In genomic region chr19:52768761-52769388, GRCm38 (mm10) we compare ENCODE assay signal across 20 mouse cellular contexts.
DNase-seq lines count a peak whose midpoint lies in the region; ATAC-seq and TF ChIP-seq lines count a peak whose summit lies in the region.
"Had no signal": no experiment of that assay in that cellular context is flagged by ENCODE, and none has a peak within 500 bp of the region (broad histone marks: within the 10 kb centered on the region; RNA-seq: fewer than 3 reads in every experiment).

No protein-coding gene starts in this region.

- no peak overlapping the region for H3K9ac ChIP-seq in forebrain, embryonic 13.5 days
- H3K9ac ChIP-seq in forebrain, embryonic 12.5 days, result no peak overlapping the region
- H3K9ac ChIP-seq in midbrain, postnatal 0 days (replicated peaks; ENCODE audit: low read length, poor library complexity, severe bottlenecking), result no peak overlapping the region
- H3K9ac ChIP-seq in midbrain, embryonic 16.5 days (ENCODE audit: low read depth, low read length), result no peak overlapping the region
- H3K9ac ChIP-seq in forebrain, postnatal 0 days, result no peak overlapping the region
- H3K9ac ChIP-seq: limb, embryonic 15.5 days; liver, embryonic 15.5 days; neural tube, embryonic 15.5 days had no signal

- no peaks in the 10 kb centered on the region for H3K36me3 ChIP-seq in forebrain, embryonic 13.5 days (ENCODE audit: poor library complexity, severe bottlenecking)
- no peaks in the 10 kb centered on the region for H3K36me3 ChIP-seq in forebrain, embryonic 12.5 days (replicated peaks)
- H3K36me3 ChIP-seq in midbrain, postnatal 0 days (ENCODE audit: insufficient read depth, low read length), result no peaks in the 10 kb centered on the region
- no peaks in the 10 kb centered on the region for H3K36me3 ChIP-seq in midbrain, embryonic 16.5 days (ENCODE audit: control insufficient read depth, insufficient read depth, low read length)
- H3K36me3 ChIP-seq in forebrain, postnatal 0 days (ENCODE audit: insufficient read depth), result no peaks in the 10 kb centered on the region
- H3K36me3 ChIP-seq: G1E; limb, embryonic 15.5 days; liver, embryonic 15.5 days; neural tube, embryonic 15.5 days had no signal

- H3K9me3 ChIP-seq in forebrain, embryonic 13.5 days (replicated peaks), result peaks cover 5% of the 10 kb centered on the region; the same call in 1 of the 2 replicates
- no peaks in the 10 kb centered on the region for H3K9me3 ChIP-seq in forebrain, embryonic 12.5 days
- 0 out of 2 replicates have a peak, but pooled peaks cover 6% of the 10 kb centered on the region for H3K9me3 ChIP-seq in midbrain, postnatal 0 days (ENCODE audit: low read length)
- peaks cover 6% of the 10 kb centered on the region; the same call in 1 of the 2 replicates for H3K9me3 ChIP-seq in midbrain, embryonic 16.5 days (replicated peaks; ENCODE audit: control insufficient read depth, low read length, poor library complexity, severe bottlenecking)
- 0 out of 2 replicates have a peak, but pooled peaks cover 4% of the 10 kb centered on the region for H3K9me3 ChIP-seq in forebrain, postnatal 0 days (ENCODE audit: low read length)
- H3K9me3 ChIP-seq: limb, embryonic 15.5 days had no signal

- no peaks in the 10 kb centered on the region for H3K27me3 ChIP-seq in forebrain, embryonic 13.5 days
- no peaks in the 10 kb centered on the region for H3K27me3 ChIP-seq in forebrain, embryonic 12.5 days
- no peaks in the 10 kb centered on the region for H3K27me3 ChIP-seq in midbrain, postnatal 0 days (ENCODE audit: insufficient read depth, low read length)
- no peaks in the 10 kb centered on the region for H3K27me3 ChIP-seq in midbrain, embryonic 16.5 days (ENCODE audit: control insufficient read depth, insufficient read depth, low read depth, low read length)
- no peaks in the 10 kb centered on the region for H3K27me3 ChIP-seq in forebrain, postnatal 0 days (ENCODE audit: insufficient read depth, low read length)
- H3K27me3 ChIP-seq: limb, embryonic 15.5 days; liver, embryonic 15.5 days; neural tube, embryonic 15.5 days had no signal

- 83% methylated on average over 4 of the region's 4 CpGs for WGBS in forebrain, embryonic 13.5 days
- WGBS in forebrain, embryonic 12.5 days, result 81% methylated on average over 4 of the region's 4 CpGs
- WGBS in midbrain, postnatal 0 days, result 72% methylated on average over 4 of the region's 4 CpGs
- WGBS in midbrain, embryonic 16.5 days, result 72% methylated on average over 4 of the region's 4 CpGs
- 31% methylated on average over 4 of the region's 4 CpGs for WGBS in forebrain, postnatal 0 days

- DNase-seq in layer of hippocampus, adult 2 months (ENCODE audit: low spot score in 2 of 2), result peak; percentile 9 to 20
- DNase-seq in layer of hippocampus, postnatal 25 days (ENCODE audit: extremely low spot score in 1 of 2, low spot score in 1 of 2), result no peak
- DNase-seq in midbrain, postnatal 0 days (ENCODE audit: low spot score), result peak; percentile 33
- DNase-seq in forebrain, postnatal 0 days, result peak; percentile 80
- DNase-seq: adrenal gland, postnatal 10 days; cerebellum, adult 18-20 months; kidney, adult 2 months; kidney, postnatal 10 days; midbrain, embryonic 14.5 days; thymus, postnatal 36 days had no signal

- no peak overlapping the region for H3K27ac ChIP-seq in forebrain, embryonic 13.5 days
- no peak overlapping the region for H3K27ac ChIP-seq in forebrain, embryonic 12.5 days
- no peak overlapping the region for H3K27ac ChIP-seq in layer of hippocampus, adult 2 months
- H3K27ac ChIP-seq in midbrain, postnatal 0 days (ENCODE audit: low read depth, low read length), result no peak overlapping the region
- no peak overlapping the region for H3K27ac ChIP-seq in midbrain, embryonic 16.5 days (ENCODE audit: low read length)
- no peak overlapping the region for H3K27ac ChIP-seq in forebrain, postnatal 0 days (ENCODE audit: low read depth, low read length)
- H3K27ac ChIP-seq: limb, embryonic 15.5 days; liver, embryonic 15.5 days; neural tube, embryonic 15.5 days had no signal

- peak; percentile 77; the same call in 1 of the 2 replicates for ATAC-seq in forebrain, embryonic 13.5 days
- ATAC-seq in forebrain, embryonic 12.5 days (ENCODE audit: low FRiP score), result no peak
- ATAC-seq in midbrain, postnatal 0 days (ENCODE audit: low FRiP score), result no peak
- ATAC-seq in midbrain, embryonic 16.5 days, result no peak
- peak; percentile 87 for ATAC-seq in forebrain, postnatal 0 days
- ATAC-seq: activated CD4-positive, CD25-positive, alpha-beta regulatory T cell, adult 4 months; inflammation-experienced regulatory T-cells, adult 6 months; lung, postnatal 0 days had no signal

- H3K4me2 ChIP-seq in forebrain, embryonic 13.5 days, result no peak overlapping the region
- no peak overlapping the region for H3K4me2 ChIP-seq in forebrain, embryonic 12.5 days
- H3K4me2 ChIP-seq in midbrain, postnatal 0 days (ENCODE audit: low read depth, low read length, poor library complexity, severe bottlenecking), result no peak overlapping the region
- no peak overlapping the region for H3K4me2 ChIP-seq in midbrain, embryonic 16.5 days (ENCODE audit: low read length)
- no peak overlapping the region for H3K4me2 ChIP-seq in forebrain, postnatal 0 days (ENCODE audit: low read depth)
- H3K4me2 ChIP-seq: limb, embryonic 15.5 days; liver, embryonic 15.5 days; neural tube, embryonic 15.5 days had no signal

- H3K4me1 ChIP-seq in forebrain, embryonic 13.5 days, result no peaks in the 10 kb centered on the region
- H3K4me1 ChIP-seq in forebrain, embryonic 12.5 days, result no peaks in the 10 kb centered on the region
- H3K4me1 ChIP-seq in midbrain, postnatal 0 days (ENCODE audit: insufficient read depth, low read length), result no peaks in the 10 kb centered on the region
- no peaks in the 10 kb centered on the region for H3K4me1 ChIP-seq in midbrain, embryonic 16.5 days (ENCODE audit: control insufficient read depth, insufficient read depth, low read length)
- no peaks in the 10 kb centered on the region; the same call in 1 of the 2 replicates for H3K4me1 ChIP-seq in forebrain, postnatal 0 days (ENCODE audit: insufficient read depth)
- H3K4me1 ChIP-seq: liver, embryonic 15.5 days; neural tube, embryonic 15.5 days had no signal

- no peak for TF ChIP-seq CTCF in layer of hippocampus, adult 2 months (conservative IDR thresholded peaks at IDR 0.05)
- TF ChIP-seq CTCF in midbrain, postnatal 0 days (IDR thresholded peaks at IDR 0.05), result no peak
- no peak for TF ChIP-seq CTCF in forebrain, postnatal 0 days (IDR thresholded peaks at IDR 0.05; ENCODE audit: low read depth)

- no peak overlapping the region for H3K4me3 ChIP-seq in forebrain, embryonic 13.5 days
- H3K4me3 ChIP-seq in forebrain, embryonic 12.5 days (replicated peaks), result no peak overlapping the region
- no peak overlapping the region for H3K4me3 ChIP-seq in layer of hippocampus, adult 2 months
- no peak overlapping the region for H3K4me3 ChIP-seq in midbrain, postnatal 0 days (ENCODE audit: low read depth, low read length)
- no peak overlapping the region for H3K4me3 ChIP-seq in midbrain, embryonic 16.5 days (ENCODE audit: low read depth, low read length)
- H3K4me3 ChIP-seq in forebrain, postnatal 0 days (ENCODE audit: low read depth, low read length), result no peak overlapping the region
- H3K4me3 ChIP-seq: limb, embryonic 15.5 days; liver, embryonic 15.5 days; neural tube, embryonic 15.5 days had no signal

Comparison
In these comparisons a context has a peak if more than half of its experiments do, and no peak if none do; other contexts are left out.
1. ATAC-seq: peak in forebrain, embryonic 13.5 days (single experiment) and forebrain, postnatal 0 days (single experiment); none in forebrain, embryonic 12.5 days (single experiment), midbrain, postnatal 0 days (single experiment) and midbrain, embryonic 16.5 days (single experiment).
2. DNase-seq: peak in layer of hippocampus, adult 2 months (2 of 2), midbrain, postnatal 0 days (single experiment) and forebrain, postnatal 0 days (single experiment); none in layer of hippocampus, postnatal 25 days (0 of 2).